Mouse (Mus musculus) MEL (cell line): ENCODE measurements around the gene Dync2h1. TPM values are rescaled to one million over a fixed set of nuclear protein-coding genes. Genes with fewer than 3 reads are reported as not detected.
"Not testable (repeated sequence)": the region's sequence is repeated elsewhere in the genome, so short reads cannot be mapped to it uniquely, and the experiment has no call there.

Experiments
- DNase-seq: peaks from one replicate; pipeline ENCODE4 v3.0.0; 2011; ENCODE audit warnings: low read depth, low spot score
- H3K27ac ChIP-seq: 2 replicates; pipeline ENCODE4 v1.5.1; 2012; ENCODE audit warnings: low read depth, mild to moderate bottlenecking, control low read depth, low read length, moderate library complexity; ENCODE audit not compliant: control insufficient read depth
- H3K27me3 ChIP-seq, 2 experiments: fragments of 150-350 bp in 1 of 2; sonication (generic) in 1 of 2; 2 replicates each; pipeline ENCODE4 v1.6.1; 2012; ENCODE audit warnings: low read length in 2 of 2, mild to moderate bottlenecking in 2 of 2, improper control_type of control experiment in 1 of 2, moderate library complexity in 1 of 2; ENCODE audit not compliant: insufficient read depth in 2 of 2, control insufficient read depth in 1 of 2
- H3K36me3 ChIP-seq, 2 experiments: 2 replicates each; pipeline ENCODE4 v1.6.1; 2012 to 2014; ENCODE audit warnings: low read length in 2 of 2, improper control_type of control experiment in 1 of 2, inconsistent platforms in 1 of 2, mild to moderate bottlenecking in 1 of 2; ENCODE audit not compliant: insufficient read depth in 2 of 2, control insufficient read depth in 1 of 2
- H3K4me1 ChIP-seq, 2 experiments: fragments of 150-350 bp in 1 of 2; sonication (generic) in 1 of 2; 2 replicates each; pipeline ENCODE4 v1.6.1; 2012; ENCODE audit warnings: low read length in 2 of 2, improper control_type of control experiment in 1 of 2, mild to moderate bottlenecking in 1 of 2; ENCODE audit not compliant: insufficient read depth in 2 of 2, control insufficient read depth in 1 of 2
- H3K4me3 ChIP-seq, 2 experiments: fragments of 150-350 bp in 1 of 2; sonication (generic) in 1 of 2; 2 replicates each; pipeline ENCODE4 v1.5.1; 2012; ENCODE audit warnings: low read depth in 2 of 2, low read length in 2 of 2, mild to moderate bottlenecking in 2 of 2, moderate library complexity in 2 of 2, control low read depth in 1 of 2, improper control_type of control experiment in 1 of 2; ENCODE audit not compliant: control insufficient read depth in 1 of 2, insufficient read depth in 1 of 2
- H3K79me2 ChIP-seq: 2 replicates; pipeline ENCODE4 v1.6.1; 2012; ENCODE audit warnings: mild to moderate bottlenecking, low read length, moderate library complexity; ENCODE audit not compliant: control insufficient read depth, poor library complexity, insufficient read depth
- H3K9ac ChIP-seq: 2 replicates; pipeline ENCODE4 v1.6.1; 2012; ENCODE audit warnings: low read depth, mild to moderate bottlenecking, control low read depth, low read length, moderate library complexity; ENCODE audit not compliant: control insufficient read depth, poor library complexity, severe bottlenecking
- H3K9me3 ChIP-seq: fragments of 150-350 bp; sonication (generic); replicated peaks from 2 replicates; pipeline ENCODE4 v1.6.1; 2012; ENCODE audit warnings: mild to moderate bottlenecking, low read length, improper control_type of control experiment, moderate library complexity; ENCODE audit not compliant: insufficient read depth
- CHD1 ChIP-seq: IDR thresholded peaks from 2 replicates; pipeline ENCODE4 v1.6.1; 2012; ENCODE audit warnings: low read depth, mild to moderate bottlenecking, inconsistent platforms, low read length, improper control_type of control experiment
- CTCF ChIP-seq, 3 experiments: IDR thresholded peaks in 2 of 3; conservative IDR thresholded peaks in 1 of 3; 2 replicates each; pipeline ENCODE4 v1.5.1; 2011 to 2012; ENCODE audit warnings: low read length in 3 of 3, low read depth in 2 of 3, mild to moderate bottlenecking in 2 of 3, improper control_type of control experiment in 1 of 3, inconsistent platforms in 1 of 3, mixed read lengths in 1 of 3, moderate library complexity in 1 of 3; ENCODE audit not compliant: control insufficient read depth in 1 of 3, insufficient read depth in 1 of 3, poor library complexity in 1 of 3, severe bottlenecking in 1 of 3
- MXI1 ChIP-seq: IDR thresholded peaks from 2 replicates; pipeline ENCODE4 v1.6.1; 2011; ENCODE audit warnings: mild to moderate bottlenecking, low read depth, low read length, improper control_type of control experiment
- MYC ChIP-seq: IDR thresholded peaks from 2 replicates; pipeline ENCODE4 v1.6.1; 2011; ENCODE audit warnings: low read depth, mild to moderate bottlenecking, low read length, improper control_type of control experiment, moderate library complexity
- POLR2AphosphoS5 ChIP-seq: IDR thresholded peaks from 2 replicates; pipeline ENCODE4 v1.6.1; 2012; ENCODE audit warnings: low read depth, borderline replicate concordance, mild to moderate bottlenecking, inconsistent platforms, low read length, moderate library complexity, mixed read lengths
- RAD21 ChIP-seq: IDR thresholded peaks from 2 replicates; pipeline ENCODE4 v1.6.1; 2011; ENCODE audit warnings: mild to moderate bottlenecking, low read depth, low read length, improper control_type of control experiment
- SMC3 ChIP-seq: IDR thresholded peaks from 2 replicates; pipeline ENCODE4 v1.6.1; 2011; ENCODE audit warnings: low read depth, low read length, improper control_type of control experiment
- ZC3H11A ChIP-seq: IDR thresholded peaks from 2 replicates; pipeline ENCODE4 v1.6.1; 2012; ENCODE audit warnings: low read depth, mild to moderate bottlenecking, inconsistent platforms, low read length, improper control_type of control experiment
- ZKSCAN1 ChIP-seq: IDR thresholded peaks from 2 replicates; pipeline ENCODE4 v1.6.1; 2012; ENCODE audit warnings: low read depth, mild to moderate bottlenecking, inconsistent platforms, low read length, improper control_type of control experiment, moderate library complexity
- polyA plus RNA-seq, 2 experiments: library from polyadenylated mRNA; stranded (reverse) in 1 of 2; unstranded in 1 of 2; fragments of >175 nt in 1 of 2; fragments of >200 nt in 1 of 2; gene quantifications; 2 replicates each; pipeline versions ENCODE4 v1.2.1 to v1.2.4; 2012; ENCODE audit warnings: low replicate concordance in 2 of 2, low read depth in 1 of 2; ENCODE audit not compliant: insufficient read length in 2 of 2, insufficient read depth in 1 of 2, missing spikeins in 1 of 2
- total RNA-seq: library from RNA; depleted of rRNA; stranded (reverse); fragments of 300-350 nt; gene quantifications from 2 replicates; pipeline ENCODE4 v1.2.3, GENCODE M21; 2012

The Dync2h1 gene
- total and polyA plus RNA-seq, 3 experiments, result 3.2 to 4.5 TPM; not detected in 1

GRCm38 (mm10) chr9:7216240-7216639 lies 32.0 kb upstream of the Dync2h1 start:
- H3K79me2 ChIP-seq, result no peaks in the 10 kb centered on the region
- TF ChIP-seq SMC3, result peak; percentile 87
- TF ChIP-seq ZKSCAN1, result no peak
- peak; percentile 70 for TF ChIP-seq ZC3H11A
- TF ChIP-seq RAD21, result peak; percentile 92
- peak; percentile 43 to 94 (median 59) for TF ChIP-seq CTCF (IDR thresholded peaks at IDR 0.05 in 2 of 3, conservative IDR thresholded peaks at IDR 0.05 in 1 of 3; ENCODE audit: control insufficient read depth in 1 of 3, insufficient read depth in 1 of 3, low read depth in 2 of 3, low read length in 3 of 3, poor library complexity in 1 of 3, severe bottlenecking in 1 of 3)
- H3K4me1 ChIP-seq, result no peaks in the 10 kb centered on the region
- H3K27me3 ChIP-seq, result no peaks in the 10 kb centered on the region
- no peak overlapping the region for H3K27ac ChIP-seq
- no peaks in the 10 kb centered on the region for H3K9me3 ChIP-seq
- no peak overlapping the region for H3K9ac ChIP-seq
- peaks cover 0 to 3% of the 10 kb centered on the region in 2 experiments; a peak in 1 of 4 replicates for H3K36me3 ChIP-seq
- no peak overlapping the region for H3K4me3 ChIP-seq
- peak; percentile 75 for DNase-seq

DNA sequence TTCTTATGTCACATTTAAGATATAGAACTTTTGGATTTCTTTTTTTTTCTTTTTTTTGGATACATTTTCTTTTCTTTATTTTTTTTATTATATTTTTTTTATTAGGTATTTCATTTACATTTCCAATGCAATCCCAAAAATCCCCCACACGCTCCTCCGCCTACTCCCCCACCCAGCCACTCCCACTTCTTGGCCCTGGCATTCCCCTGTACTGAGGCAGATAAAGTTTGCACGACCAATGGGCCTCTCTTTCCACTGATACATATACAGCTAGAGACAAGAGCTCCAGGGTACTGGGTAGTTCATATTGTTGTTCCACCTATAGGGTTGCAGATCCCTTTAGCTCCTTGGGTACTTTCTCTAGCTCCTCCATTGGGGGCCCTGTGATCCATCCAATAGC lies 6.4 kb upstream of the Dync2h1 start:
- peaks cover 3 to 19% of the 10 kb centered on the region in 2 experiments; a peak in 3 of 4 replicates for H3K4me1 ChIP-seq

DNA sequence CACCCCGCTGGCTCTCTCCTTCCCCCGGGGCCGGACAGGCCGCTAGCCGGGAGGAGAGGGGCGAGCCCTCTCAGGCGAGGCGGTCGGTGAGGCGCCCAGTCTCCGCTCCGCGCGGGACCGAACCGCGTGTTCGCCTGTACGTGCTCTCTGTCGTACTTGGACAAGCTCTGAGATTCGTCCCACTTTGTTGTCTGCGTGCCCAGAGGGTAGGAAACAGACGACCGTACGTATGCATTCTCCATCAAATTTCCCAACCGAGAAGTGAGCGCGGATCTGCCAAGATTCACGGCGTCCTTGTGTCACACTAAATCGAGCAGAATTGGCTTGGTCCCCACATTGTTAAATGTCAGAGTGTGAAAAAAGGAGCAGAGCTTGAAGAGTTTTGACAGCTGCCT lies 648 bp upstream of the Dync2h1 start:
- TF ChIP-seq POLR2AphosphoS5, result no peak
- TF ChIP-seq RAD21, result no peak
- peak; percentile 66; the same call in 1 of the 2 replicates for TF ChIP-seq MYC
- peak; percentile 30; the same call in 1 of the 2 replicates for TF ChIP-seq MXI1
- TF ChIP-seq CHD1, result peak; percentile 77; the same call in 1 of the 2 replicates
- TF ChIP-seq, all 39 proteins: peak for 3
- Histone ChIP-seq H3K27ac (peak overlapping the region; percentile 43), H3K27me3 (no peaks in the 10 kb centered on the region), H3K36me3 (peaks cover 34% of the 10 kb centered on the region in 2 experiments), H3K9ac (peak overlapping the region; percentile 82), H3K4me1 (peaks cover 6 to 25% of the 10 kb centered on the region in 2 experiments), H3K4me3 (peak overlapping the region; percentile 80 to 84), H3K79me2 (peaks cover 33% of the 10 kb centered on the region), H3K9me3 (no peaks in the 10 kb centered on the region)
- peak; percentile 69 for DNase-seq

More for the DNA sequence above, 6.4 kb upstream of the Dync2h1 start:
- H3K9ac ChIP-seq, H3K4me3 ChIP-seq, DNase-seq, H3K9me3 ChIP-seq, H3K27me3 ChIP-seq, H3K27ac ChIP-seq: not testable (repeated sequence)
- Histone ChIP-seq H3K36me3 (peaks cover 28 to 45% of the 10 kb centered on the region in 2 experiments), H3K79me2 (peaks cover 10% of the 10 kb centered on the region)
